Mouse (Mus musculus) cortical plate, adult 2 months (tissue): ENCODE results near the gene Mest. TPM values are rescaled to one million over a fixed set of nuclear protein-coding genes. Genes with fewer than 3 reads are reported as not detected.

Experiments used
- H3K27ac ChIP-seq: fragments of 200-500 bp; 2 replicates; pipeline ENCODE4 v1.5.1; 2012; ENCODE audit warnings: low read length, control low read depth, inconsistent platforms; ENCODE audit not compliant: insufficient read depth
- H3K4me1 ChIP-seq: fragments of 200-500 bp; 2 replicates; pipeline ENCODE4 v1.6.1; 2011; ENCODE audit warnings: low read length; ENCODE audit not compliant: control insufficient read depth, insufficient read depth
- H3K4me3 ChIP-seq: fragments of 200-500 bp; 2 replicates; pipeline ENCODE4 v1.5.1; 2011; ENCODE audit warnings: mild to moderate bottlenecking, low read length, control low read depth; ENCODE audit not compliant: insufficient read depth
- CTCF ChIP-seq: fragments of 200-500 bp; IDR thresholded peaks from 2 replicates; pipeline ENCODE4 v1.5.1; 2011; ENCODE audit warnings: mild to moderate bottlenecking, control low read depth, low read length; ENCODE audit not compliant: insufficient read depth; ENCODE audit errors: extremely low read depth
- POLR2A ChIP-seq: fragments of 200-500 bp; IDR thresholded peaks from 2 replicates; pipeline ENCODE4 v1.6.1; 2011; ENCODE audit warnings: mild to moderate bottlenecking, low read length, control low read depth; ENCODE audit not compliant: insufficient read depth; ENCODE audit errors: extremely low read depth
- polyA plus RNA-seq: library from polyadenylated mRNA; depleted of rRNA; stranded (reverse); fragments of >200 nt; gene quantifications from 2 replicates; pipeline ENCODE4 v1.2.3, GENCODE M21; 2012

The Mest gene
- polyA plus RNA-seq, 1 experiment = 47.8 TPM

DNA sequence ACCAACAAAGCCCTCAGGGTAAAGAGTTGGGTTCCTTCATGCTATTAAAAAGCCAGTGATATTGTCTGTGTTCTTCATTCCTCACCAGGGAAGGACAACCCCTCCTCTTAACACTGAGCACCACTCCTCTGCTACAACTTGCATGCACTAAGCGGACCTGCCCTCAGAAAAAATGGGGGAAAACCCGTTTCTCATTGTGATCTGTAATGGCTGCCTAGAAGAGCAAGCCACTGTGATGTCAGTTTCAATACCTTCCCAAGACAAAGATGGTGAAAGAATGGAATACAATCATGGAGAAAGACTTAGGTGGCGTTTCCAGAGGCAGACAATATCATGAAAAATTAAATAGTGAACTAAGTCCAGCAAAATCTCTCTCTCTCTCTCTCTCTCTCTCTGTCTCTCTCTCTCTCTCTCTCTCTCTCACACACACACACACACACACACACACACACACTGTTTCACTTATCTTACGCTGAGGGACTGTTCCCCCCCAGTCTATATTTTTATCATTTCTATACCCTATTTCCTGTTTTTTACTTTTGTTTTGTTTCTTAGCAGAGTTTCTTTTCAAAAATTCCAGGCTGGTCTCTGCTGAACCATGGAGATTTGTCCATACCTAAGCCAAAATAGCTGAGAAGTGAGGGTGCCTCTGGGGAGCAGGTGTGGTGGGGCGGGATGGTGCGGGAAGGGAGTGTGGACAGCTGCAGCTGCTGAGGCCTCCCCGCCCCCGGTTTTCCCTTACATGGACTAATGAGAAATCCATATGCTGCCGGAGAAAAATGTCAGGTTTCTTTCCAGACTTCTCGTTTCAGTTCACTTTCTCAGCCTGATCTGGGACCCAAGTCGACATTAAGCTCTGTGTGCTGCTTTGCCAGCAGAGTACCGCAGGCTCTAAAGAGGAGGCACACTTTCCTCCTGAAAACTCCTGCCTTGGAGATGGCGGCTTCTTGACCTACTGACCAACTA, 41.1 kb upstream of the Mest start:
- Histone ChIP-seq H3K4me1 (peaks cover 2% of the 10 kb centered on the region), H3K27ac (no peak overlapping the region), H3K4me3 (no peak overlapping the region)
- no peak for TF ChIP-seq CTCF
- no peak for TF ChIP-seq POLR2A

DNA sequence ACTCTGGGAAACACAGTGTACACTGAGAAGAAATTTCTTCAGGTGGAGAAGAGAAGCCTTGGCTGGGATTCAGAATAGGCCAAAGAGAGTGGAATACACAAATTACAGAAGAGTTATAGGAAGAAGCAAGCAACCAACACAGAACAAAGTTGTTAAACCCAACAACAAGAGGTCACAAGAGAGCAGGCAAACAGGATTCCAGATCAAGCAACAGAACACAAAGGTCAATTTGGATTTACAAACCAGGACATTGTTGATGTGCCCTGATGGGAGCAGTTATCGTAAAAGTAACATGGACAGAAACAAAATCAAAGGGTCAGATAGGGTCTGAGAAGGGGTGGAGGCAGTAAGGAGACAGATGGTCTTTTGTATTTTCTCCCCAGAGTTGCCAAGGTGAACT, 38.8 kb upstream of the Mest start:
- TF ChIP-seq POLR2A (no peak), CTCF (no peak)
- Histone ChIP-seq H3K4me3 (no peak overlapping the region), H3K4me1 (peaks cover 2% of the 10 kb centered on the region), H3K27ac (no peak overlapping the region)

DNA sequence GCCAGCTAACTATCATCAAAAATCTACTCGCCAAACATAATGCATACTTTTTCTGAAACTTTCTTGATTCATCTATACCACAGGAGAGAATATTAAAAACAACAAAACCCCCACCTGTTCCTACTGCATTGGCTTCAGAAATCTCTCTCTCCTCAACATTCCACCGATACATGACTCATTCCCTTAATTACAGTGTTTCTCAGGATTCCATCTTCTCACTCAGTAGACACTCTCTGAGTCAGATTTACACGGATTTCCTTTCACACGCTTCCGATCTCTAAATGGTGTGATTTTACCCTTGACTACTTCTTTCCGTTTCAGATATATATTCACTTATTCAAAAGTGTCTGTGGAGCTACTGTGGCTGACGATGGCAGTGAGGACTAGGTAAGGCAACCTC, 36.1 kb upstream of the Mest start:
- H3K4me3 ChIP-seq = no peak overlapping the region
- H3K27ac ChIP-seq = no peak overlapping the region
- H3K4me1 ChIP-seq = peaks cover 2% of the 10 kb centered on the region
- TF ChIP-seq CTCF = no peak
- TF ChIP-seq POLR2A = no peak

DNA sequence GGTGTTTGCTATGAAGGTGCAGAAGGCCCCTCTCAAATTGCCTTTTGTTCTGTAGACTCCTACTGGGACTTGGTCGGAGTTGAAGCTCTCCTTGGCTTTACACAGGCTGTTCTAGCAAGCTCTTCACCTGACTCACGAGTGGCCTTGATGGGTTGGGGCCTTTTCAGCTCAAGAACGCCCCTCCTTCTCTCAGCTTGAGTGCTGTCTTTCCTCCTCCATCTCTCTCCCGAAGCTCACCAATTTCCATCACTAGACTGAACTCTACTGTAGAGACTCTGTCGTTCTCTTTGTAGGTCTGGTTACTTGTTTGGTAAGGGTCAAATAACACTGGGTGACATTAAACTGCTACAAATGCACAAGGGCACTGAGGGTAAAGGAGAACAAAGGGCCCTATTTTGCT, 30.5 kb upstream of the Mest start:
- peak overlapping the region; percentile 80 for H3K4me3 ChIP-seq
- peaks cover 1% of the 10 kb centered on the region; the same call in 1 of the 2 replicates for H3K4me1 ChIP-seq
- TF ChIP-seq POLR2A (no peak), CTCF (no peak)
- H3K27ac ChIP-seq = peak overlapping the region; percentile 62; the same call in 1 of the 2 replicates

DNA sequence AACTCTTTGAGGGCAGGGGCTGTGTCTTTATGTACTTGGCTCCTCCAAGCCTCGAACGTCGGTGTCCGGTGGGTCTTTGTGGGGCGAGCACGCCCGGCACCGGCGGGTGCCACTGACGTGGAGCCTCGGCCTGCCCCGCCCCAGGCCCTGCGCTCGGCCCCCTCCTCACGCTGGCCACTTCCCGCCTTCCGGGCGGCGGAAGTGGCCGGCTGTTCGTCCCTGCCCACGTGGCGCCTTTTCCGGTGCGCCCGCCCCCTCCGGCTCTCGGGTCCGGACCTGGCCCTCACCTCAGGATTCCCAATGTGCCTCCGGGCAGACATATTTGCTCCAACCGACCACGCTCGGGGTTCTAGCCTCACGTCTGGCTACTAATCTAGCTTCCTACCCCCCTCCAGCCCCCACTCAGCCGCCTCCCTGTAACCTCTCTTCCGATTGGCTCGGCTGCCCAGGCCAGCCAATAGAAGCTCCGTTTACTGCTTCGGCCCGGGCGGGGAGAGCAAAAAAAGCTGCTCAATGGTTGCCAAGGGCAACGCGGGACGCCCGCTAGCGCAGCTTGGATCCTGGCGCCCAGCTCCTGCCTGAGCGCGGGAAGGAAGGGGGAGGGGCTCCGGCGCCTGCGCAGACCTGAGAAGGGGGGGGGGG, 29.9 kb upstream of the Mest start, which contains the start of gene Cep41:
Gene Cep41 (minus strand): TSS at position 400 of the 642 bp plus-strand sequence.
- TF ChIP-seq POLR2A (0 out of 2 replicates have a peak, but pooled peaks have one; percentile 14), CTCF (no peak)
- H3K27ac ChIP-seq = peak within 1 kb of the TSS; percentile 62
- H3K4me1 ChIP-seq = peaks cover 1% of the 10 kb centered on the region; the same call in 1 of the 2 replicates
- H3K4me3 ChIP-seq = peak within 1 kb of the TSS; percentile 80

DNA sequence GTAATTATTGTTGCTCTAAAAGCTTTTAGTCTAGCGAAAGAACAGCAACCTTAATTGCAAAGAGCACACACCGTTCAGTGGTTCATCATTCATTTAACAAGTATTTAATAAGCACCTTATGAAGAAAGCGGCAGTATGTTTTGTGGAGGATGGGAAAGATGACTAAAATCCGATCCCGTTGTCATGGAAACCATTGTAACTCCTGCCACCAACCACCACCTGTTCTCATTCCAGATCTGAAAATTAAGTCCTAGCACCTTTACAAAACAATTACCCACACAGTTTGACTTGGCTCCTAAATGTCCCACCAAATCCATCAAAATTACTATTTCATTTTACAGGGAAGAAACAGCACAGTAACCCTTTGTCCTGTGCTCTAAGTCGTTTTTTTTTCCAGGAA, 29.1 kb upstream of the Mest start:
- no peak for TF ChIP-seq CTCF
- TF ChIP-seq POLR2A = no peak
- peaks cover 1% of the 10 kb centered on the region; the same call in 1 of the 2 replicates for H3K4me1 ChIP-seq
- peak overlapping the region; percentile 80; the same call in 1 of the 2 replicates for H3K4me3 ChIP-seq
- H3K27ac ChIP-seq = no peak overlapping the region

DNA sequence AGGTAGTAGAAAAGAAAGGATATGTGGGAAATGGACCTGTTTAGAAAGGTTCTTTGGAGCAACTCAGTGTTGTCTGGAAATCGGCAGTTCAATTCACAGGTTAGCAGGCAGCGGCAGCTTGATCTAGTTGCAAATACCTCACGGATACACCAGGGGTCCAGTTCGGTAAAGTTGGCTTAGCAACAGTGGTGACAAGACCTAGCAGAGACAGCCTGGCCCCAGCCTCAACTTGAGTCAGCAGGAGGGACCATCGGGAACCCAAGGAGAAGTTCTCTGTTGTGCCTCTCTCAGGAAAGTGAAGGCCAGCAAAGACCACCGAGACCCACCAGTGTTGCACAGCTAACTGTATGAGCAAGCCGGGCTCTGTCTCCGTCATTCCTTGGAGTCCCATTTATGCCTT, 28.2 kb upstream of the Mest start:
- Histone ChIP-seq H3K27ac (no peak overlapping the region), H3K4me3 (no peak overlapping the region), H3K4me1 (peaks cover 1% of the 10 kb centered on the region; the same call in 1 of the 2 replicates)
- TF ChIP-seq CTCF (no peak), POLR2A (no peak)

DNA sequence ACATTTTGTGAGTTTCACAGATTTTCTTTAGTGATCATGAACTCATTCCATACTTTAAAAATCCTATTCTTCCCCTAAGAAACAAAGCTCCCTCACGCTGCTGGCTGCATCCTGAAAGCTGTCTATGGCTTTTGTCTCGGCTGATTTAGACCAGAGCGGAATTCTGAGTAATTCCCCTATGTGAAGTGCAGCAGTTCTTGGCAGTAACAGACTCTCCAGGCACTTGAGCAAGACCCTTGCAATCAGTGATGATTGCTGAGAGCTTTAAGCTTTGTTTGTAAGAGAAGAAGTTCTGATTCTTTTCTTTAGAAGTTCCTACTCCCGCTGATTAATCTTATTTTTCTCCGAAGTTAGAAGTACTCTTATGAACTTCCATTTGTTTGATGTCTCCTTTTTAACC, 25.9 kb upstream of the Mest start:
- Histone ChIP-seq H3K4me1 (peaks cover 1% of the 10 kb centered on the region; the same call in 1 of the 2 replicates), H3K4me3 (no peak overlapping the region), H3K27ac (no peak overlapping the region)
- TF ChIP-seq POLR2A (no peak), CTCF (no peak)

DNA sequence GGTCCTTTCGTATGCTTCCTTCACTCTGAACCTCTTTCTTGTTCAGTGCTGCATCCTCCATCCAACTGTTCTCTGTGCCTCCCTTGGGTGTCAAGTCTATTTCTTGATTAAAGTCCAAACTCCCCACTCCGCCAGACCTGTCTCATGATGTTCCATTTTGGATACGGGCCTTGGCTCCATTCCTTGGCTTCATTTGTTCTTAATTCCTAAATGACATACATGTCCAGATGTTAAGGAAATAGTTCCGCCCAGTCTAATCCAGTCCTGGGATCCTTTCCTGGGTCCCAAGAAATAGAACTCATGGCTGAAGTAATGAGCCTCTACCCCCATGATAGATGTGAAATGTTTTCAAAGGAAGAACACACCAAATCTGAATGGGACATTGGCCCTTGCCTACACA, 25.3 kb upstream of the Mest start:
- no peak overlapping the region for H3K4me3 ChIP-seq
- TF ChIP-seq POLR2A = no peak
- no peak for TF ChIP-seq CTCF
- H3K4me1 ChIP-seq = peaks cover 1% of the 10 kb centered on the region; the same call in 1 of the 2 replicates
- no peak overlapping the region for H3K27ac ChIP-seq

DNA sequence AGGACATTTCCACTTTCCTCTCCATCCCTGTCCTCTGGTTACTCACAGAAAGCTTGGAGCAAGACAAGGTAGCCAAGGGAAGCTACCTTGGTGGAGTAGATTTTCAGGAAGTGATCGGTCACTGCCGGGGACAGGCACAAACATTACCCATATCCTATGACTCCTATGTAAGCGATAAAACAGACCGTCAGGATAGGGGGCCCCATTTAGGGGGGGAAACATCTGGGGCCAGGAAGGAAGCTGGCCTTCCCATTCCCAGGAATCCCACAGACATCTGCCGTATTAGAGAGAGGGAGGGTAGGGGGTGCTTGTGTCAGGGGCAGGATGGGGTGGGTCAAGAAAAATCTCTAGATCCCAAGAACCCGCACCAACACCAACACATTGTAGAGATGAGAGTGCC, 23.2 kb upstream of the Mest start:
- Histone ChIP-seq H3K4me1 (no peaks in the 10 kb centered on the region), H3K4me3 (no peak overlapping the region)
- TF ChIP-seq CTCF (no peak), POLR2A (no peak)

More for the DNA sequence above, 23.2 kb upstream of the Mest start:
- H3K27ac ChIP-seq = no peak overlapping the region
